Mouse (Mus musculus) forebrain, embryonic 11.5 days (tissue): ENCODE data around the gene Ing2. TPM values are rescaled to one million over a fixed set of nuclear protein-coding genes. Genes with fewer than 3 reads are reported as not detected.

Source experiments
- ATAC-seq: fragments of 200-750 bp; cut with Nextera tagmentation; replicated peaks from 2 replicates; pipeline ENCODE4 v1.8.0; 2017; ENCODE audit warnings: moderate TSS enrichment; ENCODE audit not compliant: low FRiP score
- DNase-seq: peaks from one replicate; pipeline ENCODE4 v3.0.0-alpha.2; 2017; ENCODE audit warnings: low spot score
- H3K27ac ChIP-seq: fragments of 300-500 bp; sonication (generic); 2 replicates; pipeline ENCODE4 v1.5.1; 2014; ENCODE audit warnings: low read depth, low read length
- H3K27me3 ChIP-seq: fragments of 300-500 bp; sonication (generic); 2 replicates; pipeline ENCODE4 v1.6.1; 2014; ENCODE audit warnings: mild to moderate bottlenecking, low read length, mixed read lengths; ENCODE audit not compliant: control insufficient read depth, insufficient read depth
- H3K36me3 ChIP-seq: fragments of 300-500 bp; sonication (generic); 2 replicates; pipeline ENCODE4 v1.6.1; 2014; ENCODE audit warnings: mild to moderate bottlenecking, low read length, moderate library complexity, mixed read lengths; ENCODE audit not compliant: control insufficient read depth, insufficient read depth
- H3K4me1 ChIP-seq: fragments of 300-500 bp; sonication (generic); replicated peaks from 2 replicates; pipeline ENCODE4 v1.6.1; 2014; ENCODE audit warnings: low read length, mixed read lengths; ENCODE audit not compliant: control insufficient read depth, insufficient read depth
- H3K4me2 ChIP-seq: fragments of 300-500 bp; sonication (generic); 2 replicates; pipeline ENCODE4 v1.6.1; 2014; ENCODE audit warnings: low read depth, mild to moderate bottlenecking, low read length, moderate library complexity, mixed read lengths; ENCODE audit not compliant: severe bottlenecking
- H3K4me3 ChIP-seq: fragments of 300-500 bp; sonication (generic); 2 replicates; pipeline ENCODE4 v1.5.1; 2014; ENCODE audit warnings: low read depth, low read length
- H3K9ac ChIP-seq: fragments of 300-500 bp; sonication (generic); 2 replicates; pipeline ENCODE4 v1.6.1; 2014; ENCODE audit warnings: low read length
- H3K9me3 ChIP-seq: fragments of 300-500 bp; sonication (generic); 2 replicates; pipeline ENCODE4 v1.6.1; 2016; ENCODE audit warnings: low read length, mixed read lengths; ENCODE audit not compliant: control insufficient read depth
- WGBS: fragments of 180-500 bp; shearing (Covaris S2); extraction: QIAGEN DNeasy Blood & Tissue Kit; methylation state at CpG from one replicate; pipeline ENCODE4 v1.1.7; 2014; 5-methylcytosine and 5-hydroxymethylcytosine counted together
- polyA plus RNA-seq: library from polyadenylated mRNA; unstranded; fragments of >200 nt; fragmentation: Nextera tagmentation; extraction: Ambion mirVana; gene quantifications from 2 replicates; pipeline ENCODE4 v1.2.1, GENCODE M21; 2014

The Ing2 gene
- polyA plus RNA-seq, result 10.6 and 11.0 TPM in 2 replicates

GRCm38 (mm10) chr8:47674777-47675710 is at the start of gene Ing2:
Gene Ing2, minus strand, starts transcription at chr8:47675556.
- H3K27ac ChIP-seq, result peak within 1 kb of the TSS; percentile 94
- under 1% methylated on average over 83 of the region's 106 CpGs for WGBS
- peak within 1 kb of the TSS; percentile 92 for H3K9ac ChIP-seq
- H3K4me1 ChIP-seq, result 0 out of 2 replicates have a peak, but pooled peaks cover 2% of the 10 kb centered on the region
- peak; percentile 100 for DNase-seq
- no peaks in the 10 kb centered on the region for H3K36me3 ChIP-seq
- ATAC-seq, result peak; percentile 90
- H3K4me3 ChIP-seq, result peak within 1 kb of the TSS; percentile 92
- no peaks in the 10 kb centered on the region for H3K27me3 ChIP-seq
- peak within 1 kb of the TSS; percentile 79 for H3K4me2 ChIP-seq
- no peaks in the 10 kb centered on the region; the same call in 1 of the 2 replicates for H3K9me3 ChIP-seq

DNA sequence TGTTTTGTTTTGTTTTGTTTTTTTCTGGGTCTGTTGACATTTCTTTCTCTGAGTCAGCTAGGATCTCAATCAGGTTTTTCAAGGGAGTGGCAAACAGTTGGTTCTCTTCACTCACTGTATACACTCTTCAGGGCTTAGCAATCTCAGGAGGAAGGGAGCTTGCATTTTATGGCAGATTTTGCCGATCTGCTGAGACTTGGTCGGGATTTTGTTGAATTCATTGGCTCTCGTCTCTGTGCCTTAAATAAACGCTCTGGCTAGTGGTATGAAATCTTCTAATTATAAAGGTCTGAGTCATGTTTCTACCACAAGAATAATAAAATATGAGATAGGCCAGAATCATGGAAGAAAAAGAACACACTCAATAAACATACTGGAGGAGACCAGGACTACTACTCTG is 46.3 kb upstream of the Ing2 start:
- no peaks in the 10 kb centered on the region for H3K9me3 ChIP-seq
- H3K4me2 ChIP-seq, result no peak overlapping the region
- no peaks in the 10 kb centered on the region for H3K36me3 ChIP-seq
- ATAC-seq (no peak), DNase-seq (no peak)
- H3K4me1 ChIP-seq, result no peaks in the 10 kb centered on the region
- WGBS, result 89% methylated on average over 4 of the region's 4 CpGs
- H3K4me3 ChIP-seq, result no peak overlapping the region
- no peak overlapping the region for H3K9ac ChIP-seq
- no peaks in the 10 kb centered on the region for H3K27me3 ChIP-seq
- no peak overlapping the region for H3K27ac ChIP-seq

DNA sequence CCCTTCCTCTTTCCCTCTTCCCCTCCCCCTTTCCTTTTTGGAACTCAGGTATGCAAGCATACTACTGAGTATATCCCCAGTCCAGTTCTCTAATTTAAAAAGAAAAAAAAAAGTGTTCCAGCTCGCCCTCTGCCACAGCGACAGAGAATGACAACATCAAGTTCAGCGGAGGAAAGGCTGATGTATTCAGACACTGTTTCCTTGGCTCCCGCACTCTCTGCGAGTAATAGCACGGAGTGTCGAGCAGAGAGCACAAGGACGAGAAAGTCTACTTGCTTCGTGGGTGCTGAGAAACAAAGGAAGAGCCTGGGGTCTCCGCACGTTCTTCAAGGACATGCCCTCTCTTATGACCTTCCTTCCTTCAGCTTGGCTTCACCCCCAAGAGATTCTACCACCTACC is 43.3 kb upstream of the Ing2 start:
- H3K27ac ChIP-seq, result no peak overlapping the region
- ATAC-seq (no peak), DNase-seq (no peak)
- H3K36me3 ChIP-seq, result no peaks in the 10 kb centered on the region
- H3K4me3 ChIP-seq, result no peak overlapping the region
- H3K27me3 ChIP-seq, result no peaks in the 10 kb centered on the region
- H3K9ac ChIP-seq, result no peak overlapping the region
- H3K4me1 ChIP-seq, result 0 out of 2 replicates have a peak, but pooled peaks cover 2% of the 10 kb centered on the region
- no peaks in the 10 kb centered on the region for H3K9me3 ChIP-seq
- no peak overlapping the region for H3K4me2 ChIP-seq
- WGBS, result 51% methylated on average over 11 of the region's 11 CpGs

GRCm38 (mm10) chr8:47713761-47714745 is 38.7 kb upstream of the Ing2 start, which contains the start of gene Cdkn2aip:
Gene Cdkn2aip, minus strand, starts transcription at chr8:47713932.
- Histone ChIP-seq H3K27me3 (no peaks in the 10 kb centered on the region), H3K4me1 (0 out of 2 replicates have a peak, but pooled peaks cover 2% of the 10 kb centered on the region), H3K9me3 (no peaks in the 10 kb centered on the region), H3K4me2 (peak within 1 kb of the TSS; percentile 68), H3K36me3 (peaks cover 5% of the 10 kb centered on the region; the same call in 1 of the 2 replicates), H3K4me3 (peak within 1 kb of the TSS; percentile 96), H3K9ac (peak within 1 kb of the TSS; percentile 91), H3K27ac (peak within 1 kb of the TSS; percentile 95)
- ATAC-seq (peak; percentile 91), DNase-seq (peak; percentile 98)
- WGBS, result under 1% methylated on average over 79 of the region's 114 CpGs

DNA sequence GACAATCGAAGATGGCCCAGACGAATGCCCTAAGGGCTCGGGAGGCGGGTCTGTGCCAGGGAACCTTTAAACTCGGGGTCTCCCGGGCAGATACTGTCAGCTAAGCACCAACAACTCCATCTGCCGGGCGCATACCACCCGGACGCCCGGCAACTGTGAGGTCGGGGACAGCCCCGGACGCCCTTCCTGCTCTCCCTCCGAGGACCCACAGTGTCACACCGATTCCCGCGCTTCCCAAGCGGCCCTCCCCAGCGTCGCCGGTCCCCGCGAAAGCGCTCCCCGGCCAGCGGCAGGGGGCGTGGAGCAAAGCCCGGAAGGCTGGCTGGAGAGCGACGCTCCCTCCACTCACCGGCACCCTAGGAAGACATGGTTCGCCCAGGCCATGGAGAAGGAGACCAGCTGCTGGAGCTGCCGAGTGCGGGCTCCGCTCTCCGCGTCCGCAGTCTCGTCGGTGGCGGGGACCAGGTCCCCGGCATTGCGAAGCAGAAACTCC is 37.9 kb upstream of the Ing2 start:
- peak; percentile 51 for ATAC-seq
- Histone ChIP-seq H3K27me3 (no peaks in the 10 kb centered on the region), H3K4me1 (0 out of 2 replicates have a peak, but pooled peaks cover 2% of the 10 kb centered on the region), H3K27ac (peak overlapping the region; percentile 95), H3K36me3 (peaks cover 5% of the 10 kb centered on the region; the same call in 1 of the 2 replicates), H3K4me2 (peak overlapping the region; percentile 68), H3K9me3 (no peaks in the 10 kb centered on the region), H3K9ac (peak overlapping the region; percentile 91), H3K4me3 (peak overlapping the region; percentile 96)
- DNase-seq, result no peak
- under 1% methylated on average over 44 of the region's 44 CpGs for WGBS

DNA sequence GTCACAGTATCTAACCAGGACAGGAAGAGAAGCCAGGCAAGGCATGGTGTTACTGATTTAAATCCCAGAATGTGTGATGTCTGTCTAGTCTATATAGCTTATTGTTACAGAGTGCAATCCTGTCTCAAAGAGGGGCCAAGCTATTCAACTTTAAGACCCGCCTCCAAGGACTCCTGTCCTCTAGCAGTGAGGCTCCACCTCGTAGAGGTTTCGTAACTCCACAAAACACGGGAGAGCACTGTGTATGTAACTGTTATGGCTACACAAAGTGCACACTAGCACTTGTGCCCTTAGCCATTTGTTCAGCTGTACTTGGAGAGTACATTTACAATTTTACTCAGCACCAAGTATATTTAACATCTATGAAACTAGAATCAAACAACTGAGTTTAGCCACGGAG is 32.8 kb upstream of the Ing2 start:
- DNase-seq (no peak), ATAC-seq (no peak)
- 88% methylated on average over 5 of the region's 5 CpGs for WGBS
- H3K27me3 ChIP-seq, result no peaks in the 10 kb centered on the region
- no peak overlapping the region for H3K9ac ChIP-seq
- no peak overlapping the region for H3K27ac ChIP-seq
- peaks cover 10% of the 10 kb centered on the region; the same call in 1 of the 2 replicates for H3K36me3 ChIP-seq
- H3K4me2 ChIP-seq, result no peak overlapping the region
- H3K4me3 ChIP-seq, result no peak overlapping the region
- no peaks in the 10 kb centered on the region for H3K4me1 ChIP-seq
- no peaks in the 10 kb centered on the region for H3K9me3 ChIP-seq

DNA sequence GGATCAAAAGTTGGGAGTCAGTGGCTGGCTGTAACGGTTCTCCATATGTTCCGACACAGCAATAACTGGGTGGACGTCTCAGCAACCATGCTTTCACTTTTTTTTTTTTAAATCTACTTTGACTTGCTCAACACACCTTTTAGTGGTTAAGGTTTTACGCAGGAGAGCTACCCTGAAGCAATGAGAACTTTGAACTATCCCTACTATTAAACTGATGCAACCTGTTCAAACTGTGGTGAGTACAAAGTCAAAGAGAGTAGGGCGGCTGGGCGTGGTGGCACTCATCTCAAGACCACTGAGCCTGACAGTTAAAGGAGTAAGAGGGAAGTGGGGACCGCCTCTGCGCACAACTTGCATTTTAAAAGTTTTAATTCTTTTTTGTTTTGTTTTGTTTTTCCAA is 31.4 kb upstream of the Ing2 start:
- Histone ChIP-seq H3K4me1 (no peaks in the 10 kb centered on the region), H3K9ac (no peak overlapping the region), H3K9me3 (no peaks in the 10 kb centered on the region), H3K27me3 (no peaks in the 10 kb centered on the region), H3K4me3 (no peak overlapping the region), H3K4me2 (no peak overlapping the region), H3K27ac (no peak overlapping the region), H3K36me3 (peaks cover 10% of the 10 kb centered on the region; the same call in 1 of the 2 replicates)
- ATAC-seq (no peak), DNase-seq (no peak)
- 91% methylated on average over 8 of the region's 8 CpGs for WGBS

DNA sequence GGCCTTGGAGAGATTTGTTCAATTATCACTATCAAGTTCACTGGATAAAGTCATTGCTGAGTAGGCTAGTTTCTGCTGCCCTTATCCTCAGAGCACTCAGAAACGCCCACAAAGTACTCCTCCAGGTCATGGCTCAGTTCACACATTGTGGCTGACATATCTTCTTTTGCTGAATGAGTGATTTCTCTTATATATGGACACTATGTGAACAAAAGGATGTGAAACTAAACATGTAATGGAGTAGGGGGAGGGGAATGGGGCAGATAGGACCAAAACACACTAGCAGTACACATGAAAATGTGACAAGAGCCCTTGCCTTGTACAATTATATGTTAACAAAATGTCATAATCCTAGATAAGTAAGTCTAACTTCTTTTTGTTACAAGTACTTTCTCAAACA is 27.0 kb upstream of the Ing2 start:
- H3K4me2 ChIP-seq, result no peak overlapping the region
- H3K36me3 ChIP-seq, result no peaks in the 10 kb centered on the region
- H3K27me3 ChIP-seq, result no peaks in the 10 kb centered on the region
- no peaks in the 10 kb centered on the region for H3K4me1 ChIP-seq
- no peak overlapping the region for H3K4me3 ChIP-seq
- H3K9ac ChIP-seq, result no peak overlapping the region
- H3K9me3 ChIP-seq, result no peaks in the 10 kb centered on the region
- no peak for DNase-seq
- whole genome bisulfite sequencing, result 58% methylated on average over 1 of the region's 1 CpGs
- ATAC-seq, result no peak
- no peak overlapping the region for H3K27ac ChIP-seq
